ENCODE assay signal across 26 mouse cellular contexts in genomic region chr14:77439426-77439825, GRCm38 (mm10).
DNase-seq lines count a peak whose midpoint lies in the region; ATAC-seq and TF ChIP-seq lines count a peak whose summit lies in the region.
"Had no signal": no experiment of that assay in that cellular context is flagged by ENCODE, and none has a peak within 500 bp of the region (broad histone marks: within the 10 kb centered on the region; RNA-seq: fewer than 3 reads in every experiment).

No protein-coding gene starts in this region.

- H3K4me2 ChIP-seq in embryonic facial prominence, embryonic 14.5 days (ENCODE audit: low read depth, low read length): no peak overlapping the region
- H3K4me2 ChIP-seq in lung, embryonic 14.5 days: no peak overlapping the region
- H3K4me2 ChIP-seq: embryonic facial prominence, embryonic 15.5 days; forebrain, embryonic 13.5 days; heart, embryonic 11.5 days; hindbrain, embryonic 13.5 days had no signal

- 72% methylated on average over 5 of the region's 5 CpGs for WGBS in embryonic facial prominence, embryonic 14.5 days
- 88% methylated on average over 5 of the region's 5 CpGs for WGBS in embryonic facial prominence, embryonic 10.5 days
- 62% methylated on average over 5 of the region's 5 CpGs for WGBS in lung, embryonic 14.5 days

- H3K27me3 ChIP-seq in embryonic facial prominence, embryonic 14.5 days (replicated peaks; ENCODE audit: control insufficient read depth, insufficient read depth, low read length): no peaks in the 10 kb centered on the region
- H3K27me3 ChIP-seq in embryonic facial prominence, embryonic 10.5 days (replicated peaks; ENCODE audit: low read depth, poor library complexity, severe bottlenecking): no peaks in the 10 kb centered on the region
- no peaks in the 10 kb centered on the region for H3K27me3 ChIP-seq in lung, embryonic 14.5 days (ENCODE audit: insufficient read depth, low read length)
- H3K27me3 ChIP-seq: embryonic facial prominence, embryonic 15.5 days; forebrain, embryonic 13.5 days; hindbrain, embryonic 13.5 days; Patski had no signal

- peak; percentile 20 for DNase-seq in embryonic facial prominence, embryonic 14.5 days (ENCODE audit: low spot score)
- no peak for DNase-seq in embryonic facial prominence, embryonic 10.5 days (ENCODE audit: low spot score)
- DNase-seq in lung, embryonic 14.5 days: peak; percentile 25
- DNase-seq in lung, postnatal 14 days: no peak
- DNase-seq in brain, adult 2 months (ENCODE audit: low read depth, low spot score): peak; percentile 31
- DNase-seq in heart, adult 11 months: no peak
- DNase-seq: adrenal gland, postnatal 10 days; adrenal gland, postnatal 36 days; cerebellum, adult 11 months; cerebellum, postnatal 25 days; embryo, embryonic 11 days; gastrocnemius, postnatal 25 days; kidney, adult 18-20 months; kidney, adult 9 months had no signal

- H3K36me3 ChIP-seq in embryonic facial prominence, embryonic 14.5 days (ENCODE audit: control insufficient read depth, insufficient read depth, low read length): no peaks in the 10 kb centered on the region
- no peaks in the 10 kb centered on the region for H3K36me3 ChIP-seq in embryonic facial prominence, embryonic 10.5 days (replicated peaks)
- no peaks in the 10 kb centered on the region for H3K36me3 ChIP-seq in lung, embryonic 14.5 days (ENCODE audit: insufficient read depth)
- H3K36me3 ChIP-seq: embryonic facial prominence, embryonic 15.5 days; forebrain, embryonic 10.5 days; hindbrain, embryonic 13.5 days had no signal

- 0 out of 2 replicates have a peak, but pooled peaks cover 6% of the 10 kb centered on the region for H3K4me1 ChIP-seq in embryonic facial prominence, embryonic 14.5 days (ENCODE audit: control insufficient read depth, insufficient read depth, low read length)
- H3K4me1 ChIP-seq in embryonic facial prominence, embryonic 10.5 days: no peaks in the 10 kb centered on the region
- H3K4me1 ChIP-seq in lung, embryonic 14.5 days (ENCODE audit: insufficient read depth): no peaks in the 10 kb centered on the region
- H3K4me1 ChIP-seq: embryonic facial prominence, embryonic 15.5 days; forebrain, embryonic 10.5 days; forebrain, embryonic 13.5 days; hindbrain, embryonic 13.5 days had no signal

- H3K27ac ChIP-seq in embryonic facial prominence, embryonic 14.5 days (replicated peaks; ENCODE audit: low read depth, low read length): no peak overlapping the region
- no peak overlapping the region for H3K27ac ChIP-seq in embryonic facial prominence, embryonic 10.5 days (replicated peaks)
- no peak overlapping the region for H3K27ac ChIP-seq in lung, embryonic 14.5 days (ENCODE audit: low read depth)
- H3K27ac ChIP-seq: embryonic facial prominence, embryonic 15.5 days; forebrain, embryonic 10.5 days; forebrain, embryonic 13.5 days; hindbrain, embryonic 13.5 days had no signal

- H3K9ac ChIP-seq in embryonic facial prominence, embryonic 14.5 days (ENCODE audit: low read depth, low read length): no peak overlapping the region
- no peak overlapping the region for H3K9ac ChIP-seq in lung, embryonic 14.5 days
- H3K9ac ChIP-seq: embryonic facial prominence, embryonic 15.5 days; forebrain, embryonic 13.5 days; hindbrain, embryonic 13.5 days had no signal

- H3K9me3 ChIP-seq in embryonic facial prominence, embryonic 14.5 days (ENCODE audit: control insufficient read depth, low read length): no peaks in the 10 kb centered on the region
- no peaks in the 10 kb centered on the region for H3K9me3 ChIP-seq in embryonic facial prominence, embryonic 10.5 days
- no peaks in the 10 kb centered on the region; the same call in 1 of the 2 replicates for H3K9me3 ChIP-seq in lung, embryonic 14.5 days (ENCODE audit: low read depth, low read length)
- H3K9me3 ChIP-seq: embryonic facial prominence, embryonic 15.5 days; forebrain, embryonic 10.5 days; forebrain, embryonic 13.5 days; hindbrain, embryonic 13.5 days had no signal

- ATAC-seq in embryonic facial prominence, embryonic 14.5 days (ENCODE audit: low read depth): no peak
- no peak for ATAC-seq in lung, embryonic 14.5 days (ENCODE audit: insufficient read depth)
- no peak for ATAC-seq in erythroblast, adult 5-6 weeks (replicated peaks; ENCODE audit: low FRiP score, poor library complexity, severe bottlenecking)
- ATAC-seq: forebrain, embryonic 13.5 days; forebrain, embryonic 16.5 days; hindbrain, embryonic 16.5 days; inflammation-experienced regulatory T-cells, adult 6 months; intestine, embryonic 16.5 days; Patski had no signal

- H3K4me3 ChIP-seq in embryonic facial prominence, embryonic 14.5 days (ENCODE audit: low read depth, low read length): no peak overlapping the region
- no peak overlapping the region for H3K4me3 ChIP-seq in embryonic facial prominence, embryonic 10.5 days
- H3K4me3 ChIP-seq in lung, embryonic 14.5 days (ENCODE audit: low read depth, low read length): no peak overlapping the region
- H3K4me3 ChIP-seq: embryonic facial prominence, embryonic 15.5 days; erythroblast, embryonic 14.5 days; forebrain, embryonic 10.5 days; forebrain, embryonic 13.5 days; hindbrain, embryonic 13.5 days had no signal

- no peak for TF ChIP-seq CTCF in lung, embryonic 14.5 days (IDR thresholded peaks at IDR 0.05; ENCODE audit: low read depth)

Comparison
In these comparisons a context has a peak if more than half of its experiments do, and no peak if none do; other contexts are left out.
1. DNase-seq: peak in embryonic facial prominence, embryonic 14.5 days (single experiment), lung, embryonic 14.5 days (single experiment) and brain, adult 2 months (single experiment); none in embryonic facial prominence, embryonic 10.5 days (single experiment), lung, postnatal 14 days (single experiment) and heart, adult 11 months (single experiment).